Mouse (Mus musculus): ENCODE measurements around the gene Pp2d1. TPM values are rescaled to one million over a fixed set of nuclear protein-coding genes. Genes with fewer than 3 reads are reported as not detected.

Pp2d1 gene
- polyA plus RNA-seq, 1 experiment: not detected

DNA sequence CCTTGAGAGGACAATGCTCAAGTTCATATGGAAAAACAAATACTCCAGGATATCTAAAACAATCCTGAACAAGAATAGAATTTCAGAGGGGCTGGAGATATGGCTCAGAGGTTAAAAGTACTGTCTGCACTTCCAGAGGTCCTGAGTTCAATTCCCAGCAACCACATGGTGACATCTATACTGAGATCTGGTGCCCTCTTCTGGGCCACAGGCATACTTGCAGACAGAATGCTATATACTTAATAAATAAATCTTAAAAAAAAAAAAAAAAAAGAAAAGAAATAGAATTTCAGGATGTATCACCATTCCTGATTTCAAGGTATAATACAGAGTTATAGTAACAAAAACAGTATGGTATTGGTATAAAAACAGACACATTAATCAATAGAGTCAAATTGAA lies 19.9 kb downstream of the Pp2d1 start:
- Histone ChIP-seq H3K27ac (ENCODE audit: insufficient read depth, low read length) (no peak overlapping the region), H3K27me3 (ENCODE audit: control insufficient read depth, insufficient read depth, low read length, poor library complexity, severe bottlenecking) (no peaks in the 10 kb centered on the region), H3K4me3 (ENCODE audit: low read depth, low read length) (no peak overlapping the region), H3K9me3 (replicated peaks; ENCODE audit: control insufficient read depth, insufficient read depth, low read length, poor library complexity, severe bottlenecking) (0 out of 2 replicates have a peak, but pooled peaks cover 3% of the 10 kb centered on the region), H3K36me3 (ENCODE audit: control insufficient read depth, insufficient read depth, low read length, poor library complexity, severe bottlenecking) (no peaks in the 10 kb centered on the region; the same call in 1 of the 2 replicates), H3K9ac (ENCODE audit: low read depth, poor library complexity, severe bottlenecking) (no peak overlapping the region), H3K4me1 (ENCODE audit: control insufficient read depth, insufficient read depth, low read length) (no peaks in the 10 kb centered on the region)
- TF ChIP-seq POLR2A (IDR thresholded peaks at IDR 0.05; ENCODE audit: insufficient read depth, low read length): no peak
- no peak for TF ChIP-seq EP300 (IDR thresholded peaks at IDR 0.05; ENCODE audit: insufficient read depth, low read depth, low read length)
- TF ChIP-seq CTCF (IDR thresholded peaks at IDR 0.05; ENCODE audit: low read depth, low read length): no peak

- no peaks in the 10 kb centered on the region for H3K9me3 ChIP-seq (replicated peaks; ENCODE audit: control insufficient read depth, insufficient read depth, low read length, poor library complexity, severe bottlenecking)
- no peak overlapping the region for H3K27ac ChIP-seq (ENCODE audit: insufficient read depth, low read length)
- H3K4me3 ChIP-seq (ENCODE audit: low read depth, low read length): no peak overlapping the region
- TF ChIP-seq CTCF (IDR thresholded peaks at IDR 0.05; ENCODE audit: low read depth, low read length): no peak
- TF ChIP-seq POLR2A (IDR thresholded peaks at IDR 0.05; ENCODE audit: insufficient read depth, low read length): no peak
- TF ChIP-seq EP300 (IDR thresholded peaks at IDR 0.05; ENCODE audit: insufficient read depth, low read depth, low read length): no peak
- peaks cover 6% of the 10 kb centered on the region; the same call in 1 of the 2 replicates for H3K36me3 ChIP-seq (ENCODE audit: control insufficient read depth, insufficient read depth, low read length, poor library complexity, severe bottlenecking)
- H3K9ac ChIP-seq (ENCODE audit: low read depth, poor library complexity, severe bottlenecking): no peak overlapping the region
- H3K27me3 ChIP-seq (ENCODE audit: control insufficient read depth, insufficient read depth, low read length, poor library complexity, severe bottlenecking): no peaks in the 10 kb centered on the region
- H3K4me1 ChIP-seq (ENCODE audit: control insufficient read depth, insufficient read depth, low read length): no peaks in the 10 kb centered on the region
Measured at GRCm38 (mm10) chr17:53512311-53512951, 26.8 kb downstream of the Pp2d1 start.

DNA sequence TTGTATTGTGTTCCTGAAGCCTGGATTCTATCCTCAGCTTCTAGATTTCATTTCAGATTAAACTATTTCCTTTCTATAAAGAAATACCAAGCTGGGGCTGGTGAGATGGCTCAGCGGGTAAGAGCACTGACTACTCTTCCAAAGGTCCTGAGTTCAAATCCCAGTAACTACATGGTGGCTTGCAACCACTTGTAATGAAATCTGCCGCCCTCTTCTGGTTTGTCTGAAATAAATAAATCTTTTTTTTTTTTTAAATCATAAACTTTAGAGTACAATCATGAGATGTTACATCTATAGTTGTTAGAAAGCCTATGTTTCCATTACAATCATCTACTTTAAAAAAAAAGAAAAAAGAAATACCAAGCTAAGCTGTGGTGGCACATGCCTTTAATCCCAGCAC lies 36.3 kb downstream of the Pp2d1 start:
- no peak for TF ChIP-seq EP300 (IDR thresholded peaks at IDR 0.05; ENCODE audit: insufficient read depth, low read depth, low read length)
- no peak for TF ChIP-seq CTCF (IDR thresholded peaks at IDR 0.05; ENCODE audit: low read depth, low read length)
- no peak for TF ChIP-seq POLR2A (IDR thresholded peaks at IDR 0.05; ENCODE audit: insufficient read depth, low read length)
- Histone ChIP-seq H3K36me3 (ENCODE audit: control insufficient read depth, insufficient read depth, low read length, poor library complexity, severe bottlenecking) (peaks cover 53% of the 10 kb centered on the region), H3K4me1 (ENCODE audit: control insufficient read depth, insufficient read depth, low read length) (no peaks in the 10 kb centered on the region), H3K9me3 (replicated peaks; ENCODE audit: control insufficient read depth, insufficient read depth, low read length, poor library complexity, severe bottlenecking) (no peaks in the 10 kb centered on the region), H3K9ac (ENCODE audit: low read depth, poor library complexity, severe bottlenecking) (no peak overlapping the region), H3K27ac (ENCODE audit: insufficient read depth, low read length) (no peak overlapping the region), H3K27me3 (ENCODE audit: control insufficient read depth, insufficient read depth, low read length, poor library complexity, severe bottlenecking) (no peaks in the 10 kb centered on the region), H3K4me3 (ENCODE audit: low read depth, low read length) (no peak overlapping the region)

DNA sequence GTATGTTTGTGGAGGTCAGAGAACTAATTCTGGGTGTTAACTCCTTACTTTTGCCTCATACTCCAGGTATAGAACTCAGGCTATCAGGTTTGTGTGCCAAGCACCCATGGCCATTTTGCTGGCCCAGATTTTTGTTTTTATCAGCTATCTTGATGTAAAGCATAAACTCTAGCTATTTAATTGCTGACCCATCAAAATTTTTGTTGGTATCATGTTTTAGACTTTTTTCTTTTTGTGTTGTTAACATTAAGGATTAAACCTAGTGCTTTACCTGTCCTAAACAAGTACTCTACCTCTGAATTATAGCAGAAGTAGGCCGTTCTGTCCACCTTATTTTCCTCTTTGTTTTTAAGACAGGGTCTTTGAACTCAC lies 50.3 kb downstream of the Pp2d1 start:
- no peak overlapping the region for H3K27ac ChIP-seq (ENCODE audit: insufficient read depth, low read length)
- H3K4me1 ChIP-seq (ENCODE audit: control insufficient read depth, insufficient read depth, low read length): no peaks in the 10 kb centered on the region
- H3K36me3 ChIP-seq (ENCODE audit: control insufficient read depth, insufficient read depth, low read length, poor library complexity, severe bottlenecking): peaks cover 55% of the 10 kb centered on the region
- H3K9ac ChIP-seq (ENCODE audit: low read depth, poor library complexity, severe bottlenecking): no peak overlapping the region
- no peak for TF ChIP-seq EP300 (IDR thresholded peaks at IDR 0.05; ENCODE audit: insufficient read depth, low read depth, low read length)
- TF ChIP-seq POLR2A (IDR thresholded peaks at IDR 0.05; ENCODE audit: insufficient read depth, low read length): no peak
- TF ChIP-seq CTCF (IDR thresholded peaks at IDR 0.05; ENCODE audit: low read depth, low read length): no peak
- no peaks in the 10 kb centered on the region for H3K27me3 ChIP-seq (ENCODE audit: control insufficient read depth, insufficient read depth, low read length, poor library complexity, severe bottlenecking)
- H3K4me3 ChIP-seq (ENCODE audit: low read depth, low read length): no peak overlapping the region
- H3K9me3 ChIP-seq (replicated peaks; ENCODE audit: control insufficient read depth, insufficient read depth, low read length, poor library complexity, severe bottlenecking): no peaks in the 10 kb centered on the region

- H3K4me3 ChIP-seq (ENCODE audit: low read depth, low read length): no peak overlapping the region
- peaks cover 54% of the 10 kb centered on the region for H3K36me3 ChIP-seq (ENCODE audit: control insufficient read depth, insufficient read depth, low read length, poor library complexity, severe bottlenecking)
- H3K9ac ChIP-seq (ENCODE audit: low read depth, poor library complexity, severe bottlenecking): no peak overlapping the region
- no peaks in the 10 kb centered on the region for H3K9me3 ChIP-seq (replicated peaks; ENCODE audit: control insufficient read depth, insufficient read depth, low read length, poor library complexity, severe bottlenecking)
- H3K27ac ChIP-seq (ENCODE audit: insufficient read depth, low read length): no peak overlapping the region
- no peaks in the 10 kb centered on the region for H3K27me3 ChIP-seq (ENCODE audit: control insufficient read depth, insufficient read depth, low read length, poor library complexity, severe bottlenecking)
- no peak for TF ChIP-seq POLR2A (IDR thresholded peaks at IDR 0.05; ENCODE audit: insufficient read depth, low read length)
- TF ChIP-seq CTCF (IDR thresholded peaks at IDR 0.05; ENCODE audit: low read depth, low read length): no peak
- no peak for TF ChIP-seq EP300 (IDR thresholded peaks at IDR 0.05; ENCODE audit: insufficient read depth, low read depth, low read length)
- no peaks in the 10 kb centered on the region for H3K4me1 ChIP-seq (ENCODE audit: control insufficient read depth, insufficient read depth, low read length)
Measured at GRCm38 (mm10) chr17:53488291-53489006, 50.8 kb downstream of the Pp2d1 start.

DNA sequence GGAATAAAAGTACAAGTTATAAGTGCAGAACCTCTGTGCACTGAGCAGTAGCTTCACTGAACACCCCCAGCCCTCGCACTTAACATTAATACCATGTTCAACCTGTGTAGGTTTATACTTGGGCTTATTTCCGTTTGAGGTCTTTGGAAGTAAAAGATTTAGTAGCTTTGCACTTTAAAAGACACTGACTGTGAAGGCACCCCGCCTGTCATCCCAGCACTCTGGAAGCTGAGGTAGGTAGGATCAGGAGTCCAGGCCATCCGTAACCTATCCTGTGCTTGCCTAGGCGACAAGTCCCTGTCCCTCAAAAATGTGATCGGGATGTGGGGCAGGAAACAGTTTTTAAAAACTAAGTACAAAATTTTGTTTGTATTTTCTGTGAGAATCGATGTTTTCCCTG lies 58.8 kb downstream of the Pp2d1 start:
- Histone ChIP-seq H3K4me3 (ENCODE audit: low read depth, low read length) (peak overlapping the region; percentile 87), H3K9me3 (replicated peaks; ENCODE audit: control insufficient read depth, insufficient read depth, low read length, poor library complexity, severe bottlenecking) (no peaks in the 10 kb centered on the region), H3K27me3 (ENCODE audit: control insufficient read depth, insufficient read depth, low read length, poor library complexity, severe bottlenecking) (no peaks in the 10 kb centered on the region), H3K4me1 (ENCODE audit: control insufficient read depth, insufficient read depth, low read length) (peaks cover 2% of the 10 kb centered on the region), H3K9ac (ENCODE audit: low read depth, poor library complexity, severe bottlenecking) (peak overlapping the region; percentile 95), H3K27ac (ENCODE audit: insufficient read depth, low read length) (no peak overlapping the region), H3K36me3 (ENCODE audit: control insufficient read depth, insufficient read depth, low read length, poor library complexity, severe bottlenecking) (peaks cover 26% of the 10 kb centered on the region)
- no peak for TF ChIP-seq EP300 (IDR thresholded peaks at IDR 0.05; ENCODE audit: insufficient read depth, low read depth, low read length)
- TF ChIP-seq POLR2A (IDR thresholded peaks at IDR 0.05; ENCODE audit: insufficient read depth, low read length): no peak
- TF ChIP-seq CTCF (IDR thresholded peaks at IDR 0.05; ENCODE audit: low read depth, low read length): no peak

Data from ES-Bruce4 (cell line).